Mouse (Mus musculus): ENCODE measurements around the gene Ifitm3. TPM values are rescaled to one million over a fixed set of nuclear protein-coding genes. Genes with fewer than 3 reads are reported as not detected.
"Not testable (repeated sequence)": the region's sequence is repeated elsewhere in the genome, so short reads cannot be mapped to it uniquely, and the experiment has no call there.

Gene Ifitm3
- polyA plus RNA-seq, 1 experiment, result 177 TPM

GRCm38 (mm10) chr7:140973396-140974165, 37.0 kb downstream of the Ifitm3 start:
- Histone ChIP-seq H3K4me1 (ENCODE audit: control insufficient read depth, insufficient read depth, insufficient read length) (0 out of 2 replicates have a peak, but pooled peaks cover 2% of the 10 kb centered on the region), H3K27me3 (ENCODE audit: control insufficient read depth, insufficient read depth, low read length) (no peaks in the 10 kb centered on the region), H3K4me3 (ENCODE audit: extremely low read depth, insufficient read depth, insufficient read length) (no peak overlapping the region), H3K27ac (ENCODE audit: insufficient read depth, low read length) (no peak overlapping the region), H3K36me3 (ENCODE audit: control insufficient read depth, insufficient read depth, low read length) (no peaks in the 10 kb centered on the region)
- TF ChIP-seq POLR2A (IDR thresholded peaks at IDR 0.05; ENCODE audit: low read depth, low read length), result no peak
- no peak for TF ChIP-seq CTCF (IDR thresholded peaks at IDR 0.05; ENCODE audit: extremely low read depth, insufficient read depth, insufficient read length, insufficient replicate concordance)
- 60% methylated on average over 14 of the region's 14 CpGs for WGBS
- DNase-seq (ENCODE audit: low read depth in 1 of 2, low spot score in 2 of 2), result no peak

- Histone ChIP-seq H3K36me3 (ENCODE audit: control insufficient read depth, insufficient read depth, low read length) (no peaks in the 10 kb centered on the region), H3K4me3 (ENCODE audit: extremely low read depth, insufficient read depth, insufficient read length) (no peak overlapping the region), H3K27me3 (ENCODE audit: control insufficient read depth, insufficient read depth, low read length) (no peaks in the 10 kb centered on the region), H3K4me1 (ENCODE audit: control insufficient read depth, insufficient read depth, insufficient read length) (0 out of 2 replicates have a peak, but pooled peaks cover 2% of the 10 kb centered on the region), H3K27ac (ENCODE audit: insufficient read depth, low read length) (peak overlapping the region; percentile 43)
- WGBS, result 86% methylated on average over 8 of the region's 8 CpGs
- no peak for DNase-seq (ENCODE audit: low read depth in 1 of 2, low spot score in 2 of 2)
- TF ChIP-seq POLR2A (IDR thresholded peaks at IDR 0.05; ENCODE audit: low read depth, low read length) (no peak), CTCF (IDR thresholded peaks at IDR 0.05; ENCODE audit: extremely low read depth, insufficient read depth, insufficient read length, insufficient replicate concordance) (no peak)
Measured at GRCm38 (mm10) chr7:140971479-140972171, 38.9 kb downstream of the Ifitm3 start.

- 0 out of 2 replicates have a peak overlapping the region, but pooled peaks have one; percentile 7 for H3K27ac ChIP-seq (ENCODE audit: insufficient read depth, low read length)
Measured at GRCm38 (mm10) chr7:140970931-140971330, 39.6 kb downstream of the Ifitm3 start.

GRCm38 (mm10) chr7:140968710-140969109, 41.9 kb downstream of the Ifitm3 start:
- H3K27me3 ChIP-seq (ENCODE audit: control insufficient read depth, insufficient read depth, low read length); H3K27ac ChIP-seq (ENCODE audit: insufficient read depth, low read length); H3K36me3 ChIP-seq (ENCODE audit: control insufficient read depth, insufficient read depth, low read length); H3K4me1 ChIP-seq (ENCODE audit: control insufficient read depth, insufficient read depth, insufficient read length); DNase-seq (ENCODE audit: low read depth in 1 of 2, low spot score in 2 of 2); H3K4me3 ChIP-seq (ENCODE audit: extremely low read depth, insufficient read depth, insufficient read length): not testable (repeated sequence)
- WGBS, result 53% methylated on average over 3 of the region's 3 CpGs

More at GRCm38 (mm10) chr7:140970931-140971330, 39.6 kb downstream of the Ifitm3 start:
- no peaks in the 10 kb centered on the region for H3K36me3 ChIP-seq (ENCODE audit: control insufficient read depth, insufficient read depth, low read length)
- no peak for DNase-seq (ENCODE audit: low read depth in 1 of 2, low spot score in 2 of 2)
- no peaks in the 10 kb centered on the region for H3K27me3 ChIP-seq (ENCODE audit: control insufficient read depth, insufficient read depth, low read length)
- 0 out of 2 replicates have a peak, but pooled peaks cover 2% of the 10 kb centered on the region for H3K4me1 ChIP-seq (ENCODE audit: control insufficient read depth, insufficient read depth, insufficient read length)
- TF ChIP-seq CTCF (IDR thresholded peaks at IDR 0.05; ENCODE audit: extremely low read depth, insufficient read depth, insufficient read length, insufficient replicate concordance) (no peak), POLR2A (IDR thresholded peaks at IDR 0.05; ENCODE audit: low read depth, low read length) (no peak)
- H3K4me3 ChIP-seq (ENCODE audit: extremely low read depth, insufficient read depth, insufficient read length), result no peak overlapping the region
- WGBS, result 46% methylated on average over 7 of the region's 7 CpGs

GRCm38 (mm10) chr7:140967862-140968591, 42.5 kb downstream of the Ifitm3 start:
- Histone ChIP-seq H3K4me3 (ENCODE audit: extremely low read depth, insufficient read depth, insufficient read length) (no peak overlapping the region), H3K36me3 (ENCODE audit: control insufficient read depth, insufficient read depth, low read length) (no peaks in the 10 kb centered on the region), H3K4me1 (ENCODE audit: control insufficient read depth, insufficient read depth, insufficient read length) (0 out of 2 replicates have a peak, but pooled peaks cover 2% of the 10 kb centered on the region), H3K27me3 (ENCODE audit: control insufficient read depth, insufficient read depth, low read length) (no peaks in the 10 kb centered on the region), H3K27ac (ENCODE audit: insufficient read depth, low read length) (peak overlapping the region; percentile 18; the same call in 1 of the 2 replicates)
- TF ChIP-seq CTCF (IDR thresholded peaks at IDR 0.05; ENCODE audit: extremely low read depth, insufficient read depth, insufficient read length, insufficient replicate concordance) (no peak), POLR2A (IDR thresholded peaks at IDR 0.05; ENCODE audit: low read depth, low read length) (no peak)
- DNase-seq (ENCODE audit: low read depth in 1 of 2, low spot score in 2 of 2), result no peak
- WGBS, result 19% methylated on average over 14 of the region's 14 CpGs

GRCm38 (mm10) chr7:140966921-140967320, 43.6 kb downstream of the Ifitm3 start, which contains the start of gene Ifitm1:
Gene Ifitm1 (plus strand): TSS chr7:140967221.
- 79% methylated on average over 4 of the region's 4 CpGs for WGBS

More at GRCm38 (mm10) chr7:140966921-140967320, 43.6 kb downstream of the Ifitm3 start, which contains the start of gene Ifitm1:
- no peak for DNase-seq (ENCODE audit: low read depth in 1 of 2, low spot score in 2 of 2)
- 0 out of 2 replicates have a peak, but pooled peaks cover 2% of the 10 kb centered on the region for H3K4me1 ChIP-seq (ENCODE audit: control insufficient read depth, insufficient read depth, insufficient read length)
- H3K36me3 ChIP-seq (ENCODE audit: control insufficient read depth, insufficient read depth, low read length), result no peaks in the 10 kb centered on the region
- TF ChIP-seq POLR2A (IDR thresholded peaks at IDR 0.05; ENCODE audit: low read depth, low read length) (no peak), CTCF (IDR thresholded peaks at IDR 0.05; ENCODE audit: extremely low read depth, insufficient read depth, insufficient read length, insufficient replicate concordance) (no peak)
- H3K27me3 ChIP-seq (ENCODE audit: control insufficient read depth, insufficient read depth, low read length), result no peaks in the 10 kb centered on the region
- no peak within 1 kb of the TSS for H3K27ac ChIP-seq (ENCODE audit: insufficient read depth, low read length)
- H3K4me3 ChIP-seq (ENCODE audit: extremely low read depth, insufficient read depth, insufficient read length), result no peak within 1 kb of the TSS
